Comparison of ENCODE assay signal across 28 mouse cellular contexts in genomic region chr9:13704917-13705316, GRCm38 (mm10). TPM values are rescaled to one million over a fixed set of nuclear protein-coding genes. Genes with fewer than 3 reads are reported as not detected.
A peak's percentile ranks its signal among the peaks of the same experiment; 100 is the strongest.
DNase-seq lines count a peak whose midpoint lies in the region; ATAC-seq and TF ChIP-seq lines count a peak whose summit lies in the region.
"Had no signal": no experiment of that assay in that cellular context is flagged by ENCODE, and none has a peak within 500 bp of the region (broad histone marks: within the 10 kb centered on the region; RNA-seq: fewer than 3 reads in every experiment).

No protein-coding gene starts in this region.

- TF ChIP-seq CTCF in intestine, postnatal 0 days (IDR thresholded peaks at IDR 0.05; ENCODE audit: low read depth), result no peak

- H3K36me3 ChIP-seq in intestine, embryonic 16.5 days (ENCODE audit: control insufficient read depth, insufficient read depth, low read length), result no peaks in the 10 kb centered on the region
- no peaks in the 10 kb centered on the region for H3K36me3 ChIP-seq in intestine, embryonic 15.5 days
- 0 out of 2 replicates have a peak, but pooled peaks cover 4% of the 10 kb centered on the region for H3K36me3 ChIP-seq in intestine, postnatal 0 days (ENCODE audit: control insufficient read depth, insufficient read depth)

- no peaks in the 10 kb centered on the region for H3K4me1 ChIP-seq in intestine, embryonic 16.5 days (ENCODE audit: control insufficient read depth, insufficient read depth, low read length)
- no peaks in the 10 kb centered on the region for H3K4me1 ChIP-seq in intestine, embryonic 15.5 days (replicated peaks)
- no peaks in the 10 kb centered on the region for H3K4me1 ChIP-seq in intestine, postnatal 0 days (replicated peaks; ENCODE audit: control insufficient read depth, insufficient read depth, low read length)
- H3K4me1 ChIP-seq: embryonic facial prominence, embryonic 13.5 days; embryonic facial prominence, embryonic 15.5 days had no signal

- no peaks in the 10 kb centered on the region for H3K9me3 ChIP-seq in intestine, embryonic 16.5 days (ENCODE audit: control insufficient read depth, low read length)
- H3K9me3 ChIP-seq in intestine, embryonic 15.5 days, result no peaks in the 10 kb centered on the region
- no peaks in the 10 kb centered on the region for H3K9me3 ChIP-seq in intestine, postnatal 0 days (ENCODE audit: control insufficient read depth)
- H3K9me3 ChIP-seq: embryonic facial prominence, embryonic 13.5 days; embryonic facial prominence, embryonic 15.5 days; forebrain, embryonic 10.5 days; forebrain, embryonic 12.5 days; G1E had no signal

- ATAC-seq in intestine, embryonic 16.5 days, result peak; percentile 74
- ATAC-seq in intestine, embryonic 15.5 days, result no peak
- peak; percentile 80 for ATAC-seq in intestine, postnatal 0 days
- ATAC-seq: activated CD4-positive, CD25-positive, alpha-beta regulatory T cell, adult 4 months; CD4-positive, CD25-positive, alpha-beta regulatory T cell, adult 4 months; forebrain, embryonic 14.5 days; forebrain, embryonic 16.5 days; Patski had no signal

- no peak overlapping the region for H3K9ac ChIP-seq in intestine, embryonic 16.5 days (ENCODE audit: low read depth, low read length)
- no peak overlapping the region for H3K9ac ChIP-seq in intestine, embryonic 15.5 days
- H3K9ac ChIP-seq in intestine, postnatal 0 days (ENCODE audit: low read depth, low read length), result no peak overlapping the region
- H3K9ac ChIP-seq: embryonic facial prominence, embryonic 13.5 days; embryonic facial prominence, embryonic 15.5 days; forebrain, embryonic 12.5 days had no signal

- WGBS in intestine, embryonic 16.5 days, result 67% methylated on average over 4 of the region's 4 CpGs
- WGBS in intestine, embryonic 15.5 days, result 67% methylated on average over 4 of the region's 4 CpGs
- 44% methylated on average over 4 of the region's 4 CpGs for WGBS in intestine, postnatal 0 days

- H3K27ac ChIP-seq in intestine, embryonic 16.5 days (ENCODE audit: low read length), result no peak overlapping the region
- H3K27ac ChIP-seq in intestine, embryonic 15.5 days, result no peak overlapping the region
- no peak overlapping the region for H3K27ac ChIP-seq in intestine, postnatal 0 days (ENCODE audit: low read depth, low read length)
- H3K27ac ChIP-seq: embryonic facial prominence, embryonic 13.5 days; embryonic facial prominence, embryonic 15.5 days; forebrain, embryonic 10.5 days; forebrain, embryonic 12.5 days had no signal

- H3K4me2 ChIP-seq in intestine, embryonic 16.5 days (ENCODE audit: low read depth, low read length), result no peak overlapping the region
- no peak overlapping the region for H3K4me2 ChIP-seq in intestine, embryonic 15.5 days (replicated peaks)
- no peak overlapping the region for H3K4me2 ChIP-seq in intestine, postnatal 0 days (replicated peaks; ENCODE audit: low read depth)
- H3K4me2 ChIP-seq: embryonic facial prominence, embryonic 13.5 days; embryonic facial prominence, embryonic 15.5 days; forebrain, embryonic 12.5 days had no signal

- H3K27me3 ChIP-seq in intestine, embryonic 16.5 days (replicated peaks; ENCODE audit: control insufficient read depth, insufficient read depth, low read length), result no peaks in the 10 kb centered on the region
- H3K27me3 ChIP-seq in intestine, embryonic 15.5 days (replicated peaks), result no peaks in the 10 kb centered on the region
- no peaks in the 10 kb centered on the region for H3K27me3 ChIP-seq in intestine, postnatal 0 days (replicated peaks; ENCODE audit: control insufficient read depth, insufficient read depth, low read length)
- H3K27me3 ChIP-seq: CH12.LX; embryonic facial prominence, embryonic 13.5 days; embryonic facial prominence, embryonic 15.5 days; forebrain, embryonic 12.5 days; Patski had no signal

- DNase-seq in adrenal gland, adult (ENCODE audit: inconsistent age in 2 of 2, low spot score in 1 of 2), result no peak
- DNase-seq in liver, result no peak
- DNase-seq: adrenal gland, adult 2 months; adrenal gland, postnatal 10 days; adrenal gland, postnatal 25 days; B cell, adult 2 months; cerebellum, adult 11 months; cerebellum, adult 18-20 months; cerebellum, adult 8-10 months; cerebellum, adult 9-11 months; cerebellum, postnatal 14 days; cerebellum, postnatal 36 days; embryo, embryonic 11 days had no signal

- H3K4me3 ChIP-seq in intestine, embryonic 16.5 days (ENCODE audit: low read length), result no peak overlapping the region
- no peak overlapping the region for H3K4me3 ChIP-seq in intestine, embryonic 15.5 days (replicated peaks)
- H3K4me3 ChIP-seq in intestine, postnatal 0 days (ENCODE audit: low read depth, low read length), result no peak overlapping the region
- H3K4me3 ChIP-seq: embryonic facial prominence, embryonic 13.5 days; embryonic facial prominence, embryonic 15.5 days; erythroblast, embryonic 14.5 days; forebrain, embryonic 10.5 days; forebrain, embryonic 12.5 days had no signal

RNA-seq across cellular contexts. Expression of gene Mtmr2, which starts 43.3 kb away (rescaled TPM):
- polyA plus RNA-seq in intestine, embryonic 16.5 days (2015; fragmentation: Nextera tagmentation; extraction: Ambion mirVana), result 61.4 and 62.7 TPM in 2 replicates
- 68.0 and 73.8 TPM in 2 replicates for polyA plus RNA-seq in intestine, embryonic 15.5 days (2015; fragmentation: Nextera tagmentation; extraction: Ambion mirVana)
- 32.1 and 32.8 TPM in 2 replicates for polyA plus RNA-seq in intestine, postnatal 0 days (2015; fragmentation: Nextera tagmentation; extraction: Ambion mirVana)
